Mouse (Mus musculus) hindbrain, embryonic 16.5 days (tissue): ENCODE data around the gene Tedc1. TPM values are rescaled to one million over a fixed set of nuclear protein-coding genes. Genes with fewer than 3 reads are reported as not detected.

Experiments used
- ATAC-seq: fragments of 200-750 bp; cut with Nextera tagmentation; 2 replicates; pipeline ENCODE4 v1.8.0; 2017; ENCODE audit warnings: moderate TSS enrichment, moderate library complexity
- H3K27ac ChIP-seq: fragments of 300-500 bp; sonication (generic); 2 replicates; pipeline ENCODE4 v1.5.1; 2014; ENCODE audit warnings: low read depth, mild to moderate bottlenecking, control low read depth, low read length, moderate library complexity
- H3K27me3 ChIP-seq: fragments of 300-500 bp; sonication (generic); replicated peaks from 2 replicates; pipeline ENCODE4 v1.6.1; 2014; ENCODE audit warnings: low read length; ENCODE audit not compliant: control insufficient read depth, insufficient read depth
- H3K36me3 ChIP-seq: fragments of 300-500 bp; sonication (generic); 2 replicates; pipeline ENCODE4 v1.6.1; 2014; ENCODE audit warnings: mild to moderate bottlenecking, low read length, moderate library complexity, mixed read lengths; ENCODE audit not compliant: control insufficient read depth, insufficient read depth
- H3K4me1 ChIP-seq: fragments of 300-500 bp; sonication (generic); 2 replicates; pipeline ENCODE4 v1.6.1; 2014; ENCODE audit warnings: low read depth, low read length; ENCODE audit not compliant: control insufficient read depth, insufficient read depth
- H3K4me2 ChIP-seq: fragments of 300-500 bp; sonication (generic); 2 replicates; pipeline ENCODE4 v1.6.1; 2014; ENCODE audit warnings: mild to moderate bottlenecking, low read length, control low read depth, moderate library complexity
- H3K4me3 ChIP-seq: fragments of 300-500 bp; sonication (generic); 2 replicates; pipeline ENCODE4 v1.5.1; 2014; ENCODE audit warnings: mild to moderate bottlenecking, low read length, control low read depth, moderate library complexity
- H3K9ac ChIP-seq: fragments of 300-500 bp; sonication (generic); 2 replicates; pipeline ENCODE4 v1.6.1; 2014; ENCODE audit warnings: low read depth, mild to moderate bottlenecking, control low read depth, low read length, moderate library complexity
- H3K9me3 ChIP-seq: fragments of 300-500 bp; sonication (generic); 2 replicates; pipeline ENCODE4 v1.6.1; 2014; ENCODE audit warnings: mild to moderate bottlenecking, low read length, moderate library complexity; ENCODE audit not compliant: control insufficient read depth
- WGBS: fragments of 180-500 bp; shearing (Covaris S2); extraction: QIAGEN DNeasy Blood & Tissue Kit; methylation state at CpG from one replicate; pipeline ENCODE4 v1.1.7; 2014; 5-methylcytosine and 5-hydroxymethylcytosine counted together
- polyA plus RNA-seq: library from polyadenylated mRNA; unstranded; fragments of >200 nt; fragmentation: Nextera tagmentation; extraction: Ambion mirVana; gene quantifications from 2 replicates; pipeline ENCODE4 v1.2.1, GENCODE M21; 2015

The Tedc1 gene
- polyA plus RNA-seq, 1 experiment from 2014 or later = 14.5 TPM

- Histone ChIP-seq H3K4me2 (no peak overlapping the region), H3K27ac (no peak overlapping the region), H3K27me3 (no peaks in the 10 kb centered on the region), H3K9ac (no peak overlapping the region), H3K4me3 (no peak overlapping the region), H3K4me1 (no peaks in the 10 kb centered on the region), H3K36me3 (peaks cover 80% of the 10 kb centered on the region), H3K9me3 (no peaks in the 10 kb centered on the region)
- no peak for ATAC-seq
- WGBS = 99% methylated on average over 8 of the region's 8 CpGs
Observed at GRCm38 (mm10) chr12:113130732-113131131, 25.5 kb upstream of the Tedc1 start.

GRCm38 (mm10) chr12:113131601-113132000 is 24.6 kb upstream of the Tedc1 start:
- no peaks in the 10 kb centered on the region for H3K9me3 ChIP-seq
- no peak overlapping the region for H3K4me2 ChIP-seq
- WGBS = 98% methylated on average over 14 of the region's 14 CpGs
- H3K36me3 ChIP-seq = peaks cover 88% of the 10 kb centered on the region
- no peak overlapping the region for H3K9ac ChIP-seq
- no peak overlapping the region for H3K27ac ChIP-seq
- H3K4me3 ChIP-seq = no peak overlapping the region
- no peak for ATAC-seq
- no peaks in the 10 kb centered on the region for H3K27me3 ChIP-seq
- no peaks in the 10 kb centered on the region for H3K4me1 ChIP-seq

DNA sequence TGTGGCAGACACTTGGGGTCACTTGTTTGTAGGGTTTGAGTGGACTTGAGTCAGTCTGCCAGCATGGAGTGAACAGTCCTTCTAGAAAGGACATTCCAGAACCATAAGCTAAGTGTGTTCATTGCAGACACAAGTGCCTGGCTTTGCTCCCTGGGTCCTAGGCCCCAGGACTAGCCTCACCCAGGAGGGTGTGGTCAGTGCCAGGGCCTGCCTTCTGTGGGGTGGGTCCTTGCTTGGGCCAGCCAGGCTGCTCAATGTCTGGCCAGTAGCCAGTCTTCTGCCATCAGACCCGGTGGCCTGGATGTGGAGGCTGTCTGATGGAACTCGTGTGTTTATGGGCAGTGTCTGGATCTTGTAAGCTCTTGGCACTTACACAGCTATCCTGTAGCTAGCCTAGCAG is 23.7 kb upstream of the Tedc1 start:
- no peaks in the 10 kb centered on the region for H3K9me3 ChIP-seq
- no peaks in the 10 kb centered on the region for H3K4me1 ChIP-seq
- H3K27ac ChIP-seq = peak overlapping the region; percentile 2; the same call in 1 of the 2 replicates
- no peak overlapping the region for H3K4me3 ChIP-seq
- ATAC-seq = peak; percentile 50
- H3K27me3 ChIP-seq = no peaks in the 10 kb centered on the region
- H3K36me3 ChIP-seq = peaks cover 84% of the 10 kb centered on the region
- no peak overlapping the region for H3K9ac ChIP-seq
- 64% methylated on average over 2 of the region's 2 CpGs for WGBS
- no peak overlapping the region for H3K4me2 ChIP-seq

DNA sequence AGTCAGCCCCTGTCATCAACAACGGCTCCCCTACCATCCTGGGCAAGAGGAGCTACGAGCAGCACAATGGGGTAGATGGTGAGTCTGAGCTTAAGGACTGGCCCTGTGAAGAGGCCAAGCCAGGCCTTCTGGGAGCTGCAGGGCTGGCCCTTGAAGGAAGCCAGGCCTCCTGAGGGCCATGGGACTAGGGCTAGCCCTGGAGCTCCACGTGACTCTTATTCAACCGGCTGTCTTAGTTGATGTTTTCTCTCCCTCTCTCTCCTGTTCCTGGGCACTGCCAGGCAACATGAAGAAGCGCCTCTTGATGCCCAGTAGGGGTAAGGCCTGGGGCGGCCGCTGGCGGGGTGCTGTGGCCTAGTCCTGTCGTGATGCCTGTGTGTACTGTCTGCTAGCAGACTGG is 23.0 kb upstream of the Tedc1 start:
- Histone ChIP-seq H3K4me1 (no peaks in the 10 kb centered on the region), H3K4me3 (no peak overlapping the region), H3K9ac (no peak overlapping the region; the same call in 1 of the 2 replicates), H3K27me3 (no peaks in the 10 kb centered on the region), H3K36me3 (peaks cover 77% of the 10 kb centered on the region), H3K4me2 (no peak overlapping the region), H3K9me3 (no peaks in the 10 kb centered on the region), H3K27ac (no peak overlapping the region)
- no peak for ATAC-seq
- WGBS = 85% methylated on average over 9 of the region's 9 CpGs

GRCm38 (mm10) chr12:113133861-113134403 is 22.3 kb upstream of the Tedc1 start:
- H3K4me2 ChIP-seq = no peak overlapping the region
- no peaks in the 10 kb centered on the region for H3K9me3 ChIP-seq
- no peaks in the 10 kb centered on the region for H3K27me3 ChIP-seq
- no peak overlapping the region for H3K27ac ChIP-seq
- H3K36me3 ChIP-seq = peaks cover 72% of the 10 kb centered on the region
- ATAC-seq = no peak
- no peak overlapping the region for H3K9ac ChIP-seq
- no peak overlapping the region for H3K4me3 ChIP-seq
- peaks cover 4% of the 10 kb centered on the region for H3K4me1 ChIP-seq
- WGBS = 78% methylated on average over 5 of the region's 5 CpGs

DNA sequence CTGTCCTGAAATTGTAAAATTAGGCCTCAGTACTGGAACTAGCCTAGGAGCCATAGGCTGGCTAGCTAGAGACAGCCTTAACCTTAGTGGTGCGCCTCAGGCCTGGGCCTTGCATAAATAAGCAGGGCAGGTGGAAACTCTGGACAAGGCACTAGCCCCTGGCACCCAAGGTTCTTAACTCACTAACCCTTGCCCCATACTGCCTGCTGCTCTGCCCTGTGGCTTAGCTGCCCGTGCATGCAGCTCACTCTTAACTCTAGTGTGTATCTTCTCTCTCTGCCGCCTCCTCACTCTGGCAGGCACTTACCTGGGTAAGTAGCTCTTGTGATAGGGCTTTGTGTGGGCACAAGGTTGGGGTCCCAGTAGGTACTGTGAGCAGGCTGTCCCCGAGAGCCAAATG is 21.7 kb upstream of the Tedc1 start:
- no peak overlapping the region for H3K4me3 ChIP-seq
- H3K27ac ChIP-seq = no peak overlapping the region
- H3K4me2 ChIP-seq = no peak overlapping the region
- peaks cover 9% of the 10 kb centered on the region for H3K4me1 ChIP-seq
- H3K36me3 ChIP-seq = peaks cover 67% of the 10 kb centered on the region
- 92% methylated on average over 4 of the region's 4 CpGs for WGBS
- no peaks in the 10 kb centered on the region for H3K9me3 ChIP-seq
- no peak for ATAC-seq
- H3K9ac ChIP-seq = no peak overlapping the region
- H3K27me3 ChIP-seq = no peaks in the 10 kb centered on the region

DNA sequence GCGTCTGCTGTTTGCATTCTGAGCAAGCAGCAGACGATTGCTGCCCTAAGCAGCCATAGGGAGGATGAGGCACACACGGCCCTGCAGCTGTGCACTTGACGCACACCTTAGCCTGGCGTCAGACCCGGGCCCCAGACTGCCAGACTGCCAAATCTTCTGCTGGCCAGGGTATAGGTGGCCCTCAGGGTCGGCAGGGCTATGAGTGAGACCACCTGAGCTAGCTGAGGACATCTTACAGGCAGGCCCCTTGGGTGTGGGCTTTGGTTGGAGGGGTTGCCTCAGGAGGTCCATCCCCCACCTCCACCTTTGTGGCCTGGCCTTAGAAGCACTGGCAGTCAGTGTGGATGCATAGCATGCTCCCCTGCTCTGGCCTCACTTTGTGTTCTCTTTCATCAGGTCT is 20.8 kb upstream of the Tedc1 start:
- WGBS = 93% methylated on average over 7 of the region's 7 CpGs
- H3K9me3 ChIP-seq = no peaks in the 10 kb centered on the region
- no peaks in the 10 kb centered on the region for H3K27me3 ChIP-seq
- peaks cover 58% of the 10 kb centered on the region for H3K36me3 ChIP-seq
- no peak overlapping the region for H3K9ac ChIP-seq
- peaks cover 13% of the 10 kb centered on the region for H3K4me1 ChIP-seq
- no peak overlapping the region for H3K27ac ChIP-seq
- no peak overlapping the region for H3K4me3 ChIP-seq
- H3K4me2 ChIP-seq = no peak overlapping the region
- no peak for ATAC-seq

DNA sequence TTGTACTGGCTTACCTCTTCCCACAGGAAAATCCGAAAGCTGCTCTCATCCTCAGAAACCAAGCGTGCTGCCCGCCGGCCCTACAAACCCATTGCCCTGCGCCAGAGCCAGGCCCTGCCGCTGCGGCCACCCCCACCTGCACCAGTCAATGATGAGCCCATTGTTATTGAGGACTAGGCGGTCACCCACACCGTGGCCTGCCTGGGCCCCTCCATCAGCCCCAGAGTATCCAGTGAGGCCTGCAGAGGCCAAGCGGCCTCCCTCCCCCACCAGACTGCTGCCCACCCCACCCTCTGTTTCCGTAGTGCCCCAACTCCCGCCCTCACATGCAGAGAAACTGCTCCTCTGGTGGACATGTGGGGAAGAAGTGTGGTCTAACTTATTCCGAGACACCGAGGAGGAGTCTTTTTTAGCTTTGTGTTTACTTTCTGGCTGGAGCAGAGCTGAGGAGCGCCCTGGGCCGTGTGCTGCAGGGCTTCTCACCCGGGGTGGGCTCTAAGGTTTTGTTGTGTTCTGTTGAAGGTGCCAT is 19.7 kb upstream of the Tedc1 start:
- Histone ChIP-seq H3K9me3 (no peaks in the 10 kb centered on the region), H3K27ac (no peak overlapping the region), H3K4me3 (no peak overlapping the region), H3K4me2 (no peak overlapping the region), H3K9ac (no peak overlapping the region), H3K36me3 (peaks cover 47% of the 10 kb centered on the region), H3K27me3 (no peaks in the 10 kb centered on the region), H3K4me1 (peaks cover 20% of the 10 kb centered on the region)
- ATAC-seq = no peak
- 78% methylated on average over 17 of the region's 17 CpGs for WGBS

DNA sequence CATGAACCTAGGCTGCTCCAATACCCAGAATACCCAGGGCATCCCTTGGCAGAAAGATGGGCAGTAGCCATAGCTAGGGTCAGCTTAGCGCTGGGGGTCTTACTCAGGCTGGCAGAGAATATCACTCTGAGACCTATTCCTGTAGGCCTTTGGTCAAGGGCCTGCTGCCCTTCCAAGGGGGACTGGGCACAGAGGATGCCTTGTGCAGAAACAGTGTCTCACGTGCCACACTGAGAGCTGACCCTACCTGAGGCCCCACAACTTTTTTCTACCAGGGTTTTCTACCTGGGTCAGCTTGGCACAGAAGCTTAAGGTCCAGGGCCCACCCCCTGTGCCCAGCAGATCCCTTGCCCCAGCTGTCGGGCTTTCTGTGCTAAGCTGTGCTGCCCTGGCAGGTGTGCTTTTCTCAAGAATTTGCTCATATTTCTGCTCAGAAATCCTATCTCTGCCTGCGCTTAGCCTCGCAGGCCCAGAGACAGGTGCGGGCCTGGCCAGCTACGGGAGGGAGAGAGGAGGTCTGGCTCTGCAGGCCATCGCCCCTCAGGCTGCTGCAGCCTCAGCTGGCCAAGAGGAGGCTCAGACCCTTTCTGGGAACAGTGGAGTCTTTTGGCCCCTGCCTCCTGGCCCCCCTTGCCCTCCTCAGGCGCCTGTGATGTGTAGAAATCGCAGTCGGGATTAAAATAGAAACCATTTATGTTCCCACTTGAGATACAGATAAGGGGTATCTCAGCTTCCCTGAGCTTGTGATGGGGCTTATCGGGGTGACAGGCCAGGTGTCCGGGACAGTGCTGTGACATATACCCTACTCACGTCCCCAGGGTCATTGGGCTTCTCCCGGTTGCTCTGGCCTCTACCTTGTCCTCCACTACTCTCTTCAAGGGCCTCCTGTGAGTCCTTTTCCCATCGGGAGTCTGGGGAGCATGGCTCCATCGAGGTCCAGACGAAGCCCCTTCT is 18.7 kb upstream of the Tedc1 start:
- H3K9me3 ChIP-seq = no peaks in the 10 kb centered on the region

More for the DNA sequence above, 18.7 kb upstream of the Tedc1 start:
- no peaks in the 10 kb centered on the region for H3K27me3 ChIP-seq
- peaks cover 38% of the 10 kb centered on the region for H3K36me3 ChIP-seq
- no peak for ATAC-seq
- H3K4me1 ChIP-seq = peaks cover 30% of the 10 kb centered on the region
- WGBS = 86% methylated on average over 18 of the region's 18 CpGs
- H3K9ac ChIP-seq = no peak overlapping the region
- no peak overlapping the region for H3K4me2 ChIP-seq
- no peak overlapping the region for H3K4me3 ChIP-seq
- no peak overlapping the region for H3K27ac ChIP-seq
